Mouse (Mus musculus): ENCODE results near the gene Vmn1r45. TPM values are rescaled to one million over a fixed set of nuclear protein-coding genes. Genes with fewer than 3 reads are reported as not detected.
"Not testable (repeated sequence)": the region's sequence is repeated elsewhere in the genome, so short reads cannot be mapped to it uniquely, and the experiment has no call there.

Gene Vmn1r45
- not detected in 2 replicates for total RNA-seq (2017)

- not testable (repeated sequence) for ATAC-seq (ENCODE audit: extremely low read depth, insufficient number of reproducible peaks, low FRiP score, poor library complexity, severe bottlenecking)
Measured at GRCm38 (mm10) chr6:89940498-89940897, at the start of gene Vmn1r45. TSS of gene Vmn1r45 (minus strand) at chr6:89940598.

- no peak for ATAC-seq (ENCODE audit: extremely low read depth, insufficient number of reproducible peaks, low FRiP score, poor library complexity, severe bottlenecking)
Measured at GRCm38 (mm10) chr6:89985989-89986388, 45.6 kb upstream of the Vmn1r45 start.

GRCm38 (mm10) chr6:89969013-89969412 lies 28.6 kb upstream of the Vmn1r45 start, which contains the start of gene Vmn1r46:
TSS of gene Vmn1r46 (plus strand) at chr6:89969313.
- no peak for ATAC-seq (ENCODE audit: extremely low read depth, insufficient number of reproducible peaks, low FRiP score, poor library complexity, severe bottlenecking)

- no peak for ATAC-seq (ENCODE audit: extremely low read depth, insufficient number of reproducible peaks, low FRiP score, poor library complexity, severe bottlenecking)
Measured at GRCm38 (mm10) chr6:89966341-89966740, 25.9 kb upstream of the Vmn1r45 start.

GRCm38 (mm10) chr6:89953556-89953955 lies 13.2 kb upstream of the Vmn1r45 start:
- no peak for ATAC-seq (ENCODE audit: extremely low read depth, insufficient number of reproducible peaks, low FRiP score, poor library complexity, severe bottlenecking)

GRCm38 (mm10) chr6:89940926-89941325 lies 528 bp upstream of the Vmn1r45 start:
- ATAC-seq (ENCODE audit: extremely low read depth, insufficient number of reproducible peaks, low FRiP score, poor library complexity, severe bottlenecking), result no peak

- ATAC-seq (ENCODE audit: extremely low read depth, insufficient number of reproducible peaks, low FRiP score, poor library complexity, severe bottlenecking), result no peak
Measured at GRCm38 (mm10) chr6:89883812-89884211, 56.6 kb downstream of the Vmn1r45 start.

GRCm38 (mm10) chr6:89883360-89883759 lies 57.0 kb downstream of the Vmn1r45 start, which contains the start of gene Vmn1r44:
TSS of gene Vmn1r44 (plus strand) at chr6:89883660.
- ATAC-seq (ENCODE audit: extremely low read depth, insufficient number of reproducible peaks, low FRiP score, poor library complexity, severe bottlenecking), result no peak

Other genes starting within 250 kb of the Vmn1r45 start
- gene Vmn1r40, start 233.1 kb downstream of the Vmn1r45 start, total RNA-seq (2017), result not detected in 2 replicates
- gene Vmn1r41, start 199.8 kb downstream of the Vmn1r45 start, total RNA-seq (2017), result not detected in 2 replicates
- gene Vmn1r42, start 64.2 kb downstream of the Vmn1r45 start, total RNA-seq (2017), result not detected in 2 replicates
- 0.12 TPM in 1 of 2 replicates, not detected in the other for gene Vmn1r43, start 64.2 kb downstream of the Vmn1r45 start, total RNA-seq (2017)
- not detected in 2 replicates for gene Vmn1r44, start 56.9 kb downstream of the Vmn1r45 start, total RNA-seq (2017)
- 0.12 TPM in 1 of 2 replicates, not detected in the other for gene Vmn1r46, start 28.7 kb upstream of the Vmn1r45 start, total RNA-seq (2017)
- gene Vmn1r47, start 75.5 kb upstream of the Vmn1r45 start, total RNA-seq (2017), result not detected in 2 replicates
- gene Vmn1r48, start 96.2 kb upstream of the Vmn1r45 start, total RNA-seq (2017), result not detected in 2 replicates
- not detected in 2 replicates for gene Vmn1r49, start 137.9 kb upstream of the Vmn1r45 start, total RNA-seq (2017)
- gene Vmn1r50, start 160.8 kb upstream of the Vmn1r45 start, total RNA-seq (2017), result not detected in 2 replicates
- not detected in 2 replicates for gene Vmn1r51, start 182.0 kb upstream of the Vmn1r45 start, total RNA-seq (2017)
- gene Vmn1r52, start 234.2 kb upstream of the Vmn1r45 start, total RNA-seq (2017), result not detected in 2 replicates

Measured in neutrophil, adult 5-6 weeks (primary cell).